ENCODE assay signal across 26 mouse cellular contexts in genomic region chr14:25360726-25361125, GRCm38 (mm10).
A peak's percentile ranks its signal among the peaks of the same experiment; 100 is the strongest.
DNase-seq lines count a peak whose midpoint lies in the region; ATAC-seq and TF ChIP-seq lines count a peak whose summit lies in the region.
"Had no signal": no experiment of that assay in that cellular context is flagged by ENCODE, and none has a peak within 500 bp of the region (broad histone marks: within the 10 kb centered on the region; RNA-seq: fewer than 3 reads in every experiment).

No protein-coding gene starts in this region.

- H3K4me2 ChIP-seq in midbrain, embryonic 11.5 days: no peak overlapping the region
- no peak overlapping the region for H3K4me2 ChIP-seq in midbrain, embryonic 15.5 days
- H3K4me2 ChIP-seq: forebrain, embryonic 13.5 days; heart, embryonic 15.5 days; liver, embryonic 15.5 days; neural tube, embryonic 13.5 days had no signal

- DNase-seq in frontal cortex, postnatal 14 days (ENCODE audit: low spot score in 2 of 2): no peak
- DNase-seq in midbrain, embryonic 11.5 days (ENCODE audit: low spot score, missing footprints): peak; percentile 62
- DNase-seq in NIH3T3 (ENCODE audit: low read depth): peak; percentile 79
- DNase-seq in kidney, postnatal 25 days: no peak
- no peak for DNase-seq in lung, adult 2 months
- DNase-seq: adrenal gland, adult 8-10 months; B cell, adult 2 months; cerebellum, adult 8-10 months; cerebellum, postnatal 36 days; kidney, adult 18-20 months; liver; retina, postnatal 1 day; right cerebral cortex, postnatal 4 days; thymus, adult 2 months; thymus, postnatal 4 days had no signal

- H3K9ac ChIP-seq in midbrain, embryonic 11.5 days (ENCODE audit: low read length): no peak overlapping the region
- H3K9ac ChIP-seq in midbrain, embryonic 15.5 days: no peak overlapping the region
- H3K9ac ChIP-seq: forebrain, embryonic 13.5 days; heart, embryonic 15.5 days; liver, embryonic 15.5 days; neural tube, embryonic 13.5 days had no signal

- no peaks in the 10 kb centered on the region for H3K27me3 ChIP-seq in midbrain, embryonic 11.5 days (ENCODE audit: control insufficient read depth, insufficient read depth, low read length)
- H3K27me3 ChIP-seq in midbrain, embryonic 15.5 days (replicated peaks): no peaks in the 10 kb centered on the region
- H3K27me3 ChIP-seq: forebrain, embryonic 13.5 days; heart, embryonic 15.5 days; liver, embryonic 15.5 days; neural tube, embryonic 13.5 days had no signal

- peak; percentile 65; the same call in 1 of the 2 replicates for ATAC-seq in frontal cortex, adult (ENCODE audit: low TSS enrichment)
- ATAC-seq in midbrain, embryonic 11.5 days (ENCODE audit: low FRiP score): no peak
- no peak for ATAC-seq in midbrain, embryonic 15.5 days (replicated peaks)
- ATAC-seq: activated CD4-positive, CD25-positive, alpha-beta regulatory T cell, adult 4 months; forebrain, embryonic 13.5 days had no signal

- no peak overlapping the region for H3K4me3 ChIP-seq in midbrain, embryonic 11.5 days (ENCODE audit: low read depth, low read length)
- no peak overlapping the region for H3K4me3 ChIP-seq in midbrain, embryonic 15.5 days
- no peak overlapping the region for H3K4me3 ChIP-seq in embryonic fibroblast, embryonic 13.5 days (ENCODE audit: insufficient read depth, low read length)
- H3K4me3 ChIP-seq in lung, adult 2 months (replicated peaks; ENCODE audit: extremely low read depth, low read depth, low read length): no peak overlapping the region
- H3K4me3 ChIP-seq: erythroblast, embryonic 14.5 days; forebrain, embryonic 13.5 days; heart, embryonic 15.5 days; left cerebral cortex, adult 2 months; liver, embryonic 15.5 days; neural tube, embryonic 13.5 days had no signal

- H3K4me1 ChIP-seq in midbrain, embryonic 11.5 days (ENCODE audit: control insufficient read depth, insufficient read depth, low read length): no peaks in the 10 kb centered on the region
- peaks cover 10% of the 10 kb centered on the region; the same call in 1 of the 2 replicates for H3K4me1 ChIP-seq in midbrain, embryonic 15.5 days
- H3K4me1 ChIP-seq in embryonic fibroblast, embryonic 13.5 days (ENCODE audit: control insufficient read depth, insufficient read depth, low read length): peaks cover 11% of the 10 kb centered on the region
- H3K4me1 ChIP-seq in lung, adult 2 months (ENCODE audit: control insufficient read depth, insufficient read depth, low read length): no peaks in the 10 kb centered on the region
- H3K4me1 ChIP-seq: liver, embryonic 15.5 days had no signal

- no peak for TF ChIP-seq CTCF in embryonic fibroblast, embryonic 13.5 days (IDR thresholded peaks at IDR 0.05; ENCODE audit: borderline replicate concordance, insufficient read depth, low read length)
- no peak for TF ChIP-seq CTCF in lung, adult 2 months (IDR thresholded peaks at IDR 0.05; ENCODE audit: insufficient read depth, low read length)

- no peak overlapping the region for H3K27ac ChIP-seq in midbrain, embryonic 11.5 days (ENCODE audit: low read depth, low read length)
- no peak overlapping the region for H3K27ac ChIP-seq in midbrain, embryonic 15.5 days
- H3K27ac ChIP-seq in embryonic fibroblast, embryonic 13.5 days (ENCODE audit: insufficient read depth, low read length): peak overlapping the region; percentile 37; the same call in 1 of the 2 replicates
- H3K27ac ChIP-seq: forebrain, embryonic 13.5 days; left cerebral cortex, adult 2 months; liver, embryonic 15.5 days; macrophage; neural tube, embryonic 13.5 days had no signal

- no peaks in the 10 kb centered on the region for H3K9me3 ChIP-seq in midbrain, embryonic 11.5 days (ENCODE audit: control insufficient read depth, low read length)
- no peaks in the 10 kb centered on the region for H3K9me3 ChIP-seq in midbrain, embryonic 15.5 days
- H3K9me3 ChIP-seq: forebrain, embryonic 13.5 days; heart, embryonic 15.5 days; liver, embryonic 15.5 days; neural tube, embryonic 13.5 days had no signal

- no peak for TF ChIP-seq POLR2A in embryonic fibroblast, embryonic 13.5 days (IDR thresholded peaks at IDR 0.05; ENCODE audit: low read depth, low read length)
- no peak for TF ChIP-seq POLR2A in lung, adult 2 months (IDR thresholded peaks at IDR 0.05; ENCODE audit: borderline replicate concordance, extremely low read depth, low read depth, low read length)

- no peaks in the 10 kb centered on the region for H3K36me3 ChIP-seq in midbrain, embryonic 11.5 days (ENCODE audit: control insufficient read depth, insufficient read depth, low read length)
- no peaks in the 10 kb centered on the region for H3K36me3 ChIP-seq in midbrain, embryonic 15.5 days (replicated peaks)
- H3K36me3 ChIP-seq: heart, embryonic 15.5 days; liver, embryonic 15.5 days; neural tube, embryonic 13.5 days had no signal

- 92% methylated on average over 9 of the region's 9 CpGs for WGBS in midbrain, embryonic 11.5 days
- WGBS in midbrain, embryonic 15.5 days: 73% methylated on average over 9 of the region's 9 CpGs
- WGBS in lung, adult 2 months: 88% methylated on average over 9 of the region's 9 CpGs

Comparison
In these comparisons a context has a peak if more than half of its experiments do, and no peak if none do; other contexts are left out.
1. DNase-seq: peak in midbrain, embryonic 11.5 days (single experiment) and NIH3T3 (single experiment); none in frontal cortex, postnatal 14 days (0 of 2), kidney, postnatal 25 days (0 of 2) and lung, adult 2 months (single experiment).